Mouse (Mus musculus) limb, embryonic 11.5 days (tissue): ENCODE measurements around the gene Nobox. TPM values are rescaled to one million over a fixed set of nuclear protein-coding genes. Genes with fewer than 3 reads are reported as not detected.
A peak's percentile ranks its signal among the peaks of the same experiment; 100 is the strongest.

Experiments
- ATAC-seq: fragments of 200-750 bp; cut with Nextera tagmentation; 2 replicates; pipeline ENCODE4 v1.8.0; 2017; ENCODE audit warnings: low read depth; ENCODE audit not compliant: insufficient number of reproducible peaks, low FRiP score, low TSS enrichment
- DNase-seq: peaks from one replicate; pipeline ENCODE4 v3.0.0-alpha.2; 2015; ENCODE audit warnings: low spot score
- H3K27ac ChIP-seq: fragments of 300-500 bp; sonication (generic); replicated peaks from 2 replicates; pipeline ENCODE4 v1.5.1; 2014; ENCODE audit warnings: low read depth, mild to moderate bottlenecking, low read length
- H3K27me3 ChIP-seq: fragments of 300-500 bp; sonication (generic); 2 replicates; pipeline ENCODE4 v1.6.1; 2014; ENCODE audit warnings: mild to moderate bottlenecking, low read length, mixed read lengths; ENCODE audit not compliant: control insufficient read depth, insufficient read depth
- H3K36me3 ChIP-seq: fragments of 300-500 bp; sonication (generic); 2 replicates; pipeline ENCODE4 v1.6.1; 2014; ENCODE audit warnings: mild to moderate bottlenecking, low read length, moderate library complexity, mixed read lengths; ENCODE audit not compliant: control insufficient read depth, insufficient read depth
- H3K4me1 ChIP-seq: fragments of 300-500 bp; sonication (generic); 2 replicates; pipeline ENCODE4 v1.6.1; 2014; ENCODE audit warnings: low read length, mixed read lengths; ENCODE audit not compliant: control insufficient read depth, insufficient read depth
- H3K4me2 ChIP-seq: fragments of 300-500 bp; sonication (generic); 2 replicates; pipeline ENCODE4 v1.6.1; 2014; ENCODE audit warnings: low read depth, mild to moderate bottlenecking, moderate library complexity; ENCODE audit not compliant: severe bottlenecking
- H3K4me3 ChIP-seq: fragments of 300-500 bp; sonication (generic); 2 replicates; pipeline ENCODE4 v1.5.1; 2014; ENCODE audit warnings: low read depth, low read length
- H3K9ac ChIP-seq: fragments of 300-500 bp; sonication (generic); 2 replicates; pipeline ENCODE4 v1.6.1; 2014; ENCODE audit warnings: mild to moderate bottlenecking, low read length
- H3K9me3 ChIP-seq: fragments of 300-500 bp; sonication (generic); 2 replicates; pipeline ENCODE4 v1.6.1; 2016; ENCODE audit warnings: low read length; ENCODE audit not compliant: control insufficient read depth
- WGBS: fragments of 180-500 bp; shearing (Covaris S2); extraction: QIAGEN DNeasy Blood & Tissue Kit; methylation state at CpG from one replicate; pipeline ENCODE4 v1.1.7; 2014; 5-methylcytosine and 5-hydroxymethylcytosine counted together
- polyA plus RNA-seq: library from polyadenylated mRNA; unstranded; fragments of >200 nt; fragmentation: Nextera tagmentation; extraction: Ambion mirVana; gene quantifications from 2 replicates; pipeline ENCODE4 v1.2.1, GENCODE M21; 2014

The Nobox gene
- polyA plus RNA-seq, 1 experiment from 2014 or later, result not detected

DNA sequence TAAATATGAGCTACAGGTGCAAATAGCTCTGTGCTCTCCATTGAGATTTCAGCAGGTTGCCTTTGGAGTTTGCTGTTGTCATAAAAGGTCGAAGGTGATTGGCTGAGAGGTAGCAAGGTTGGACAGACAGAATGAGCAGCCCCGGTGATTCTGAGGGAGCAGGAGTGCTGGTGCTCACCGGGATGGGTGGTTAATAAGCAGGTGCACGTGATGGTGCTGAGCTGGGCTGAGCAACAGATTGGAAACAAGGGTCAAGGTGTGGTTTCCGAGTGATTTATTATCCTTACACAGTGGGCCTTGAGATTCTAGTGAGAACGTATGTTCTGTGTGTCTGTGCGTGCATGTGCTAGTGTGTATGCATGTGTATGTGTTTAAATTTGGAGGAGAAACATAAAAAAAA, 16.2 kb downstream of the Nobox start:
- Histone ChIP-seq H3K9me3 (no peaks in the 10 kb centered on the region), H3K27me3 (no peaks in the 10 kb centered on the region), H3K4me2 (no peak overlapping the region), H3K27ac (no peak overlapping the region), H3K36me3 (no peaks in the 10 kb centered on the region), H3K4me1 (no peaks in the 10 kb centered on the region), H3K4me3 (no peak overlapping the region), H3K9ac (no peak overlapping the region)
- ATAC-seq, result no peak
- 73% methylated on average over 7 of the region's 7 CpGs for WGBS
- no peak for DNase-seq

DNA sequence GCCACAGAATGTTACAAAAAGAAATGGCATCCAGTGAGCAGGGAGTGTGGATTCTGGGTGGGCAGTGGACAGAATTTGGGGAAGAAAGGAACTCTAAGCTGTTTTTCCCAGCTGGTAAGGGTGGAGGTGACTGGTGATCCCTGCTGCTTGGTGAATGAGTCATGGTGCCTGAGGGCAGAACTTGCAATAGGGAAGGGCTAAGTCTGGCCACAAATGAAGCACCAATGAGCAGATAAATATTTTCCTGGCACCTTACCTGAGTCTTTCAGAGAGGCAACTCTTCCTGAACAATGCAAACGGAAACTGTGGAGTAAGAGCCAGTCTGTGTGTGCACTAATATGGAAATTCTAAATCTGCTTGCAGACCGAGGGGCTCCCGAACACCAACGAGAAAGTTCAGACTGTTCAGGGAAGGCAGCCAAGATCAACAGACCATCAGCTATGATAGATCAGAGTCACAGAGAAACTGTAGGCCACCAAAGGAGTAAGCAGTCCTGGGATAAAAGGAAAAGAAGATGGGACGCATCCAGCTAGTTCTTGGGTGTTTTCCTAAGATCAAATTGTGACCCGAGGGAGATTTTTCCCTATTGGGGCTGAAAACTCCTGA, 16.8 kb downstream of the Nobox start:
- Histone ChIP-seq H3K4me2 (no peak overlapping the region), H3K4me3 (no peak overlapping the region), H3K4me1 (no peaks in the 10 kb centered on the region), H3K36me3 (no peaks in the 10 kb centered on the region), H3K9me3 (no peaks in the 10 kb centered on the region), H3K27ac (no peak overlapping the region), H3K9ac (no peak overlapping the region), H3K27me3 (no peaks in the 10 kb centered on the region)
- WGBS, result 88% methylated on average over 6 of the region's 6 CpGs
- DNase-seq (no peak), ATAC-seq (no peak)

DNA sequence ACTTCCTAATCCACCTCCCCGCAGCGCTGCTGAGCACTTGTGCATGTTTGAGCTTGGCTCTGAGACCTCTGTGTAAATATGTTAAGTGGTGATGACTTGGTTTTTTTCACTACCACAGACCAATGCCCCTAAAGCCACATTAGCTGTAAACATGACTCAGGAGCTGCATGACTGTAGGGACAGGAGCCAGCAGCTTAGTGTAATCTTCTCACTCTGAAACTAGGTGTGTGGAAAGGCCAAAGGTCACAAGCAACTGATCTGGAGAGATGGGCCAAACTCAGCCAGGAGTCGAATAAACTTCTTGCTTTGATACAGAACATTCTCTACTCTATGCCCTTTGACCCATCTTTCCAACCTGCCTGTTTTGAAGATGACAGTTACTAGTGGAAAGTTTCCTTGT, 17.3 kb downstream of the Nobox start:
- Histone ChIP-seq H3K9ac (no peak overlapping the region), H3K36me3 (no peaks in the 10 kb centered on the region), H3K4me2 (no peak overlapping the region), H3K4me3 (no peak overlapping the region), H3K27ac (no peak overlapping the region), H3K4me1 (no peaks in the 10 kb centered on the region), H3K9me3 (no peaks in the 10 kb centered on the region), H3K27me3 (no peaks in the 10 kb centered on the region)
- no peak for DNase-seq
- no peak for ATAC-seq
- 79% methylated on average over 3 of the region's 3 CpGs for WGBS

GRCm38 (mm10) chr6:43280481-43280880, 28.9 kb downstream of the Nobox start:
- Histone ChIP-seq H3K4me1 (no peaks in the 10 kb centered on the region), H3K4me3 (no peak overlapping the region), H3K9me3 (no peaks in the 10 kb centered on the region), H3K27ac (no peak overlapping the region), H3K9ac (no peak overlapping the region), H3K27me3 (no peaks in the 10 kb centered on the region), H3K4me2 (no peak overlapping the region), H3K36me3 (no peaks in the 10 kb centered on the region)
- 94% methylated on average over 5 of the region's 5 CpGs for WGBS
- ATAC-seq, result no peak
- DNase-seq, result no peak

- no peak overlapping the region for H3K4me2 ChIP-seq
- ATAC-seq, result no peak
- H3K27ac ChIP-seq, result no peak overlapping the region
- no peaks in the 10 kb centered on the region for H3K9me3 ChIP-seq
- no peaks in the 10 kb centered on the region for H3K36me3 ChIP-seq
- H3K4me1 ChIP-seq, result no peaks in the 10 kb centered on the region
- no peaks in the 10 kb centered on the region for H3K27me3 ChIP-seq
- no peak for DNase-seq
- H3K9ac ChIP-seq, result no peak overlapping the region
- no peak overlapping the region for H3K4me3 ChIP-seq
These were observed 31.1 kb downstream of the Nobox start for GRCm38 (mm10) chr6:43278247-43278646.

DNA sequence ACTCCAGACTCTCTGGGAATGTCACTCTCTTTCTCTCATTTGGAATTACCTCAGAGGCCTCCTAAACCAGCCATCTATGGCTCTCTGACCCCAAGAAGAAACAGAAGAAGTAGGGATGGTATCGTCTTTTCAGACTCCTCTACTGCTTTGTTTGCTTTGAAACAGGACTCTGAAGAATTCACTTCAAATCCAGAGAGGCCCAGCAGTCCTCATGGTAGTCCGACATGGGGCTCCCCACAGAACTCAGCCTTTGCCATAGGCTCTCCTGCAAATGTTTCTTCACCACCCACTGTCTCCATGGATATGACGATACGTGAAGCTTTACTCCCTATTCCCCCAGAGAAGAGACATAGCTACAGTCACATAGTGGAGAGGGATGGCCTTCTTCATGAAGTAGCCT, 35.2 kb downstream of the Nobox start:
- H3K9ac ChIP-seq, result no peak overlapping the region
- DNase-seq (no peak), ATAC-seq (no peak)
- H3K4me1 ChIP-seq, result no peaks in the 10 kb centered on the region
- no peak overlapping the region for H3K4me3 ChIP-seq
- H3K27ac ChIP-seq, result no peak overlapping the region
- WGBS, result 89% methylated on average over 4 of the region's 4 CpGs
- H3K27me3 ChIP-seq, result no peaks in the 10 kb centered on the region
- no peak overlapping the region for H3K4me2 ChIP-seq
- no peaks in the 10 kb centered on the region for H3K9me3 ChIP-seq
- H3K36me3 ChIP-seq, result no peaks in the 10 kb centered on the region

- H3K4me2 ChIP-seq, result no peak overlapping the region
- H3K4me3 ChIP-seq, result no peak overlapping the region
- H3K9me3 ChIP-seq, result no peaks in the 10 kb centered on the region
- no peaks in the 10 kb centered on the region for H3K4me1 ChIP-seq
- ATAC-seq (no peak), DNase-seq (no peak)
- H3K27me3 ChIP-seq, result no peaks in the 10 kb centered on the region
- H3K27ac ChIP-seq, result no peak overlapping the region
- H3K9ac ChIP-seq, result no peak overlapping the region
- no peaks in the 10 kb centered on the region for H3K36me3 ChIP-seq
These were observed 36.8 kb downstream of the Nobox start for GRCm38 (mm10) chr6:43272597-43272996.

- no peak for ATAC-seq
- Histone ChIP-seq H3K27me3 (no peaks in the 10 kb centered on the region), H3K4me3 (peak overlapping the region; percentile 50), H3K9ac (peak overlapping the region; percentile 76), H3K36me3 (no peaks in the 10 kb centered on the region), H3K4me2 (peak overlapping the region; percentile 80), H3K27ac (no peak overlapping the region), H3K4me1 (peaks cover 6% of the 10 kb centered on the region; the same call in 1 of the 2 replicates), H3K9me3 (no peaks in the 10 kb centered on the region)
- DNase-seq, result peak; percentile 40
- WGBS, result 3% methylated on average over 8 of the region's 8 CpGs
These were observed 43.0 kb downstream of the Nobox start for GRCm38 (mm10) chr6:43266356-43266755.

GRCm38 (mm10) chr6:43265363-43266041, 43.9 kb downstream of the Nobox start, which contains the start of gene Arhgef5:
TSS of gene Arhgef5 (plus strand) at chr6:43265582.
- Histone ChIP-seq H3K27ac (no peak within 1 kb of the TSS), H3K4me1 (peaks cover 6% of the 10 kb centered on the region; the same call in 1 of the 2 replicates), H3K9me3 (no peaks in the 10 kb centered on the region), H3K27me3 (no peaks in the 10 kb centered on the region), H3K4me2 (peak within 1 kb of the TSS; percentile 80), H3K9ac (peak within 1 kb of the TSS; percentile 76), H3K36me3 (no peaks in the 10 kb centered on the region), H3K4me3 (peak within 1 kb of the TSS; percentile 50)
- peak; percentile 79 for ATAC-seq
- DNase-seq, result peak; percentile 64
- 2% methylated on average over 41 of the region's 48 CpGs for WGBS
